Mouse (Mus musculus) spleen, adult 2 months (tissue): ENCODE data around the gene Gm21095.
"Not testable (repeated sequence)": the region's sequence is repeated elsewhere in the genome, so short reads cannot be mapped to it uniquely, and the experiment has no call there.

ENCODE experiments used
- CTCF ChIP-seq: fragments of 200-500 bp; IDR thresholded peaks from 2 replicates; pipeline ENCODE4 v1.5.1; 2011; ENCODE audit warnings: mild to moderate bottlenecking, inconsistent platforms; ENCODE audit not compliant: insufficient read depth, insufficient read length, insufficient replicate concordance; ENCODE audit errors: extremely low read depth
- POLR2A ChIP-seq: fragments of 200-500 bp; IDR thresholded peaks from 2 replicates; pipeline ENCODE4 v1.6.1; 2011; ENCODE audit warnings: low read depth, low read length, inconsistent platforms

GRCm38 (mm10) chrY:84096979-84097378 is at the start of gene Gm21095:
- not testable (repeated sequence) for TF ChIP-seq CTCF, POLR2A
